Mouse (Mus musculus): Measurements from ENCODE around the gene Xpa.

- TF ChIP-seq CTCF (IDR thresholded peaks at IDR 0.05; ENCODE audit: low read depth, low read length), result no peak
- TF ChIP-seq POLR2A (IDR thresholded peaks at IDR 0.05; ENCODE audit: extremely low read depth, insufficient read depth, low read length), result no peak
Observed at GRCm38 (mm10) chr4:46137629-46138286, 58.4 kb downstream of the Xpa start.
